Mouse (Mus musculus): ENCODE measurements around the gene Gm49358.

Gm49358 gene

DNA sequence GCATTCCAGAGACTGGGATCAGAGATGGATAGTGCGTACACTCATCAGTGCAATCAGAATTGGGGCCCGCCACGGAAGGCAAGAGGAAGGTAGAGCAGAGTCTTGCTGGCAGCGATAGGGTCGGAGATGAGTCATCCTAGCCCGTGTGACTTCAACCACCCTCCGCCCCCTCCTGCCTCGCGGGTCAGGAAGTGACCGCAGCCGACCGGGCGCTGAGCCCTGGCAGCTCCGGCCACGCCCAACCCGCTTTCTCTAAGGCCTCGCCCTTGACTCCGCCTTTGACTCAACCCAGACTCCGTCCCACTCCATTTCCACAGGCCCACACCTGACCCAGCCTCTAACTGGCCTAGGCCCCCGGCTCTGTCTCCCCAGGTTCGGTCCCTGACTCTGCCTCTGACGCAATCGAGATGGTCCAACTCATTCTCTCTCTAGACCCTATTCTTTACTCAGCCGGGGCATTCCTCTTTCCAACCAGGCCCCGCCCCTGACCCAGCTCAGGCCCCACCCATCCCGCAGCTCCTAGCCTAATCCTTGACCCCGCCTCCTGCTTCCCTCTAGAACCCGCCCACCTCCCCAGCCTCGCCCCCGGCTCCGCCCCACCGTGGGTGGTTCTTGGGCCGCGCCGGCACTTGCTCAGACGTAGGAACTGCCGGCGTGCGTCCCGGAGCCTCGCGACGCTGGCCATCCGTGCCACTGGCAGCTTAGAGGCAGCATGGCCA is 14.8 kb downstream of the Gm49358 start, which contains the start of gene Nt5dc3:
Gene Nt5dc3 (plus strand): TSS at position 608 of the 719 bp plus-strand sequence.
- peak; percentile 98 for DNase-seq (ENCODE audit: low spot score)

DNA sequence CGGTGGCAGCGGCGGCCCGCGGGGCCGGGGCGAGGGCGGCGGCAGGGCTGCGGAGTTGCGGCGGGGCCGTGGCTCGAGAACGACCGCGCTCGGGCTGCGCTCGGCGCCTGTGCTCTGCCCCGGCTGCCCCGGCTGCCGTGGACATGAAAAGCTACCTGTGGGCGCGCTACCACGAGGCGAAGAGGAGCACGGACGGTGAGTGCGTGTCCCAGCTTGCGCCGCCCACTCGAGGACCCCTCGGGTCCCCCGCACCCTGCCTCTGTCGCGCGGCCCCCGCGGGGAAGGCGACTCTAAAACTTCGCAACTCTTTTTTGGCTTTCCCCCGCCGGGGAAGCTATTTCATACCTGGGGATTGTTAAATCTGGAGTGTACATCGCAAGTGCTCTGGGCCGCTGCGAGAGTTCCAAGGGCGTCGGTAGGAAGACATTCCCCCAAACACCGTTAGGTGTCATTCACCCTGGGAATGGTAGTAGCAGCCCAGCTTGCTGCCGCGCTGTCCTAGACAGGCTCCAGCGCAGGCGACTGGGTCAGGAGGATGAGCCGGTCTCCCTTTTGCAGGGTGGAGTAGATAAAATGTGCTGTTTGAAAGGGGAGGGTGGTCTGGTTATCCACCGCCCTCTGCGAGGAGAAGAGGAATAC is 15.5 kb downstream of the Gm49358 start:
- DNase-seq (ENCODE audit: low spot score), result peak; percentile 20

DNA sequence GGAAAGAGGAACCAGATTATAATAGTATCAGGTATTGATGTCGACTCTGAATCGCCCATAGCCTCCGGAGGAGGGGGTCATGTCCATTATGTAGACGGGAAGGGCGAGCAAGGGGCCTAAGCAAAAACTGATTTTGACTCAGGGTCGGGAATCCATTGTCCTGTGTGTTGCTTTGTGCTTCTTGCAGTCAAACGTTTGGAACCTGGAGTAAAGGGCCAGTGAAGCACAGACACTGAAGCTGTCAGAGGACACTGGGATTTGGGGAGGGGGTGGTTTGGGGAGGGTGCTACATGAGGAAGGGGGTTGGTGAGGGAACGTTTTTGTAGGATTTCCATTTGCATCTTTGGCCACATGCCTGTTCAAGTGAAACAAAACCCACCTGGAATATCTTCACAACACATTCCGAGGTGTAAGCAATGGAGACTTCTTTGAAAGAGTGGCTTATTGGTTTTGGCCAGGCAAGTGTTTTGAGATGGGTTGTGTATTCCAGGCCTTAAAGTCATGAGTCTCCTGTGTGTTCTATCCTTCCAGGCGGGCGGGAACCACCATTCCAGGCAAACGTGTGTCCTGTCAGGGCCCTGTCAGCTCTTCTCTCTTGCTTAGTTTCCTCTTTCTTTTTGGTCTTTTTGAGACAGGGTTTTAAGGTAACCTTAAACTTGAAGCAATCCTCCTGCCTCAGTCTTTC is 16.2 kb downstream of the Gm49358 start:
- DNase-seq (ENCODE audit: low spot score), result no peak

- DNase-seq (ENCODE audit: low spot score), result no peak
Measured at GRCm38 (mm10) chr10:86781641-86782040, 17.9 kb downstream of the Gm49358 start.

- DNase-seq (ENCODE audit: low spot score), result no peak
Measured at GRCm38 (mm10) chr10:86782656-86783055, 18.9 kb downstream of the Gm49358 start.

DNA sequence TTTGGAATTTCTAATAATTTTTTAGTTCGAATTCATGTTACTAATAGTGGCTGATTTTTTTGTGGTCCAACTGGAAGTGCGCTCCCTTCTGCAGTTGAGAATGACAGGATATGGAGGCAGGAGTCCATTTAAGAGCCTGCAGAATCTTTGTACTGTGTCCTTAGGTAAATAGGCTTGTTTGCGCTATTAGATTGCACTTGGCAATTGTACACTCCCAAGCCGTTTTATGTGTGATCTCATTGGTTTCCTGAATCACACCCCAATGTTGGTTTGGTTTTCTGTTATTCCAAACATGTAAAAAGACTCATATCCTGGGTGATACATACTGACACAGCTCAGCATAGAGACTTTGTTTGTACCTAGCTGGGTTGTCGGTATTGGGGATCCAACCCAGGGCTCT is 19.8 kb downstream of the Gm49358 start:
- no peak for DNase-seq (ENCODE audit: low spot score)

DNA sequence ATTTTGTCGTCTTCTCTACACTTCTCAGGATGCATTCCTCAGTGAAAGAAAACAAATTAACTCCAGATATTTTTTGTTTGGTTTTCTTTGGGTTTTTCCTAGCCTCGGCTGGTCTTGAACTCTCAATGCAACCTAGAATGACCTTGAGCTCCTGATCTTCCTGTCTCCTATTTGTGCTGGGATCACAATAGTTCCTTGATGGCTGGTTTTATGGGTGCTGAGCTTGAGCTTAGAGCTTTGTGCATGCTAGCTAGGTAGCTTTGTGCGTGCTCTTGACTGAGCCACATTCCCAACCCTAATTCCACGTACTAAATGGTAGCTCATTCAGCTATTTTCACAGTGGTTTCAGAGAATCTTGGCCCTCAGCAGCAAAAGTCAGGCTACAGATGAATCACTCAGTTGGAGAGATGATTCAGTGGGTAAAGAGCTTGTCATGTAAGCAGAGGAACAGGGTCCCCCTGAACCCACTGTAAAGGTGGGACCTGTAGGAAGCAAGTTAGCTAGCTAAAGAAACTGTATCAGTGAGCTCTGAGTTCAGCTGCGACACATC is 20.4 kb downstream of the Gm49358 start:
- no peak for DNase-seq (ENCODE audit: low spot score)

GRCm38 (mm10) chr10:86785396-86785795 is 21.6 kb downstream of the Gm49358 start:
- DNase-seq (ENCODE audit: low spot score), result no peak

DNA sequence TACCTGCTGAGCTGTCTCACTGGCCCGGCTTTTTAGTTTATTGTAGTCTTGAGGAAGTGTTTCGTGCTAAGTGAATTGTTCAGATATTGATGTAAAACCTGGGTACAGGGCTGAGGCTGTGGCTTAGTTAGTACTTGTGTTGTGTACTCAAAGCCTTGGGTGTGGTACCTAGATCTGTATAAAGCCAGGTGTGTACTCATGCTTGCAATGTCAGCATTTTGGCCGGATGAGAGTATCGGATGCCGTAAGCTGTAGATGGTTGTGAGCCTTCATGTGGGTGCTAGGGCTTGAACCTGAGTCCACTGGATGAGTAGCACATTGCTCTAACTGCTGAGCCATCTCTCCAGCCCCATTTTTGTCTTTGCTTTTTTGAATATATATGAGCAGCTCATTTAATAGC is 22.3 kb downstream of the Gm49358 start:
- no peak for DNase-seq (ENCODE audit: low spot score)

GRCm38 (mm10) chr10:86788193-86788592 is 24.4 kb downstream of the Gm49358 start:
- no peak for DNase-seq (ENCODE audit: low spot score)

DNA sequence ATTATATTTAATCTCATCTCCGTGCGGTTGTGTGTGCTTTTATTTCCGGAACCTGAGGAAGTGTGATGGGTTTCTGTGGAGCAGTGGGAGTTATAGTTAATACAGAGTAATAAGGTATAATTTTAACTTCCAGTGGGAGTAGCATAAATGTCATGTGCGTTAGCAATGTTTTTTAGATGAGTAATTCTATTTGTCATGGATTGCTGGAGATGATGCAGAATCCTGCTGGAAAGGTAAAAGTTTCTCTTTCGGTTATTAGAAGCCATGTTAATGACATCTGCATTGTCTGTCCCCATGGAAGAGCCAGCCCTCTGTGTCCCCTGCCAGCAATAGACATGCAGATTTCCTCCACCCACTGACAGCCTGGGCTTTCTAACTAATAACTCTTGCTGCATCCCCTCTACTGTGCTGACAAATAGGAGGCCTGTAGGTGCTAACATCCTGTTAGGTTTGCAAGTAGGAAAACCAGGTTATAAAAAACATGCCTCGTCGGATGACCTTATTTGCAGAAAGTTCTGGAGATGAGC is 25.4 kb downstream of the Gm49358 start:
- no peak for DNase-seq (ENCODE audit: low spot score)

DNA sequence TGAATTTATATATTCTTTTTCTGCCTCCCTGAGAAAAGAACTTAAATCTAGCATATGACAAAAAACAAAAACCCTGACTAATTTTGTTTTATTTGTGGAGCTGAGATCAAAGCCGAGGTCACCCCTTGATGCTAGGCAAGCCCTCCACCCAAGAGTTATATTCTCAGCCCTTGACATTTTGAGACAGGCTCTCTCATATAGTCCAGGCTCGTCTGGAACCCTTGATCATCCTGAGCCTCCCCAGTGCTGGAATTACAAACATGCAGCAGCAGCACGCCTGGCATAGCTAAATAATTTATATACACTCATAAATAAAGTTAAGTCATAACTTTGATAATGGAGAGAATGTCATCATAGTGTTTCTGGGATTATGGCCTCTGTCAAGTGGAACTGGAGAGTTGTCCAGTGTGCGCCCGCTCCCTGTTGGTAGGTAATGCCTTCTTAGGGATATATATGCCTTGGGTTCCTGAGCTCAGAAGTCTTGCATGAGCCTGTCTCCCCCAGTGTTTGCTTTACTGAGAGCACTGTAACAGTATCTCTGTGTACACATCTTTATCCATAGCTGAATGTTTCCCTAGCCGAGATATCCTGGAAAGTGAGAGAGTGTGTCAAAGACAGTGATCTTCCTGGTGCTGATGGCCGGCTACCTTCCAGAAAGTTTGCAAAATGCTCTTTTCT is 27.9 kb downstream of the Gm49358 start:
- DNase-seq (ENCODE audit: low spot score), result no peak

DNA sequence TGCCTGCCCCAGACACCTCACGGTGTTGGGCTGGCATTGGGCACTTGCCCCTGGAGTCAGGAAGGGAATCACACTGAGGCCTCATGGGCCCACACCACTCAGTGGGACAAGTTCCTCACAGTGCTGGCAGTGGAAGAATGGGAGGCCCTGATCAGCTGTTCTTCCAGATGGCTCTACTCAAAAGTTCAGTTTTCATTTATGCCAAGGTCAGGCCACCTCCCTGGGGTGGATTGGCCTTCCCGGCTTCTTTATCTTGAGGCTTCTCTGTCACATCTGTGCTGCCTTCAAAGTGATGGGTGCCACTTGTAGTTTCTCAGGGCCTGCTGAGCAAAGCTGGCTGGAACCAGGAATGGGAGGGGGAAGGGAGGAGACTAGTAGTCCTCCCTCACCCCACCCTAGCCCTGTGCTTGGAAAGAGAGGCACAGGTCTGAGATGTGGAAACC is 29.8 kb downstream of the Gm49358 start:
- peak; percentile 31 for DNase-seq (ENCODE audit: low spot score)

GRCm38 (mm10) chr10:86794196-86794595 is 30.4 kb downstream of the Gm49358 start:
- DNase-seq (ENCODE audit: low spot score), result no peak

- no peak for DNase-seq (ENCODE audit: low spot score)
Measured at GRCm38 (mm10) chr10:86794794-86795535, 31.2 kb downstream of the Gm49358 start.

DNA sequence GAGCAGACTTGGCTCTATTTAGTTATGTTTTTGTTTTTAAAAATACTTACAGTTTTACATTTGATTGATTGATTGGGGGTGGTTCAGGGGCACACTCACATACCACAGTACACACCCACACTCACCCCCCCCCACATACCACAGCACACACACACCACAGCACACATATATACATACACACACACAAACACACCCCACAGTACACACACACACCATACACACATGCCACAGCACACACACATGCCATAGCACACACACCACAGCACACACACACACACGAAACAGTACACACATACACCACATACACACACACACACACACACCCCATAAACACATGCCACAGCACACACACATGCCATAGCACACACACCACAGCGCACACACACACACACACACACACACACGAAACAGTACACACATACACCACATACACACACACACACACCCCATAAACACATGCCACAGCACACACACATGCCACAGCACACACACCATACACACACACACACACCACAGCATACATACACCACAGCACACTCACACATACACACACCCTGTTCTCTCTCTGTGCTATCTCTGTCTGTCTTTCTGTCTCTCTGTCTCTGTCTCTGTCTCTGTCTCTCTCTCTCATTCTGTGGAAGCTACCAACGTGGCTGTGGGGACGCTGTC is 32.4 kb downstream of the Gm49358 start:
- DNase-seq (ENCODE audit: low spot score), result no peak

DNA sequence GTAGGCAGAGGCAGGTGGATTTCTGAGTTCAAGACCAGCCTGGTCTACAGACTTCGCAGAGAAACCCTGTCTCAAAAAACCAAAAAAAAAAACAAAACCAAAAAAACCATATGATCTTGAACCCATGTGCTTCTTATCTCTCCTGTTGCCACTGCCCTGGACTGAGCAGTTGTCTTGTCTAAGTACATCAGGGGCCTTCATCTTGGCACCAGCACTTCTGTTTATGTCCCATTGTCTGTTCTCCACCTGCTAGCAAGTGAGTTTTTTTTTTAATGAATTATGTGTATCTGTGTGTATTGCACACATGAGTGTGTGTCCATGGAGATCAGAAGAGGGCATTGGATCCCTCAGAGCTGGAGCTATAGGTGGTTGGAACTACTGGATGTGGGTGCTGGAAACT is 43.6 kb downstream of the Gm49358 start:
- DNase-seq (ENCODE audit: low spot score), result no peak

GRCm38 (mm10) chr10:86808013-86808758 is 44.4 kb downstream of the Gm49358 start:
- DNase-seq (ENCODE audit: low spot score), result no peak

DNA sequence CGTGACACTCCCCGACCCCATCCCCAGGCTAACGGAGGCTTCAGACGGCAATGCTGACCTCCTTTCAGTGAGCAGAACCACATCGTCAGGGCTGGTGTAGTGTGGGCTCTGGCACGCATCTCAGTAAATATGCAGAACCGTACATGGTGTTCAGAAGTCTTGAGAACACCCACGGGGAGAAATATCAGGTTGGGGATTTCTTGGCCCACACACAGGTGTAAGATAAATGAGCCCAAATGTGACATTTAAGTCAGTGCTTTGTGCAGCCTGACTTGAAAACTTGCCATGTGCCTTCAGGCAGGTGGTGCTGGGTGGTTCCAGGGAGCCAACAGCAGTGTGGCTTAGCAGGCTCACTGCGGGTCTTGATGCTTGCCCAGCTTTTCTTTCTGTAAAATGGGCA is 46.2 kb downstream of the Gm49358 start:
- no peak for DNase-seq (ENCODE audit: low spot score)

- DNase-seq (ENCODE audit: low spot score), result no peak
Measured at GRCm38 (mm10) chr10:86810612-86811011, 46.8 kb downstream of the Gm49358 start.
